Mouse (Mus musculus): ENCODE data around the gene Sema3f. TPM values are rescaled to one million over a fixed set of nuclear protein-coding genes. Genes with fewer than 3 reads are reported as not detected.

The Sema3f gene
- polyA plus RNA-seq, 1 experiment, result 31.8 TPM

DNA sequence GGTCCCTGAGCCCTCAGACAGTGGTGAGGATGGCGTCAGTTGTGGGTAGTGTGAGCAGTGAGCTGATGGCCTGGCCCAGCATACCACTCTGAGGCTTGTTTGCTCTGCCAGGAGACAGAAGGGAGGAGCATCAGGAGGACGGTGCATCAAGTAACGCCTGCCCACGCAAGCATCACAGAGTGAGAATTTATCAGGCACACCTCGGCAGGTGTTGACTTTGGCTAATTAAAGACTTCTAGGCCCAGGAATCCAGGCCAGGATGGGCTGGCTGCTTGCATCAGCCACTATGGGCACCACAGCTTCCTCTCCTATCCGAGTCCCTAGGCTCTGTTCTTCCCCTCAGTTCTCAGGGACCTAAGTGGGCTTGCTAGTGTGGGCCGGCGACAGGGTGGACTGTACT lies 47.9 kb downstream of the Sema3f start:
- no peak for TF ChIP-seq POLR2A (IDR thresholded peaks at IDR 0.05; ENCODE audit: borderline replicate concordance, insufficient read depth, low read length)
- no peak for TF ChIP-seq CTCF (IDR thresholded peaks at IDR 0.05; ENCODE audit: borderline replicate concordance, insufficient read depth, low read depth, low read length)

DNA sequence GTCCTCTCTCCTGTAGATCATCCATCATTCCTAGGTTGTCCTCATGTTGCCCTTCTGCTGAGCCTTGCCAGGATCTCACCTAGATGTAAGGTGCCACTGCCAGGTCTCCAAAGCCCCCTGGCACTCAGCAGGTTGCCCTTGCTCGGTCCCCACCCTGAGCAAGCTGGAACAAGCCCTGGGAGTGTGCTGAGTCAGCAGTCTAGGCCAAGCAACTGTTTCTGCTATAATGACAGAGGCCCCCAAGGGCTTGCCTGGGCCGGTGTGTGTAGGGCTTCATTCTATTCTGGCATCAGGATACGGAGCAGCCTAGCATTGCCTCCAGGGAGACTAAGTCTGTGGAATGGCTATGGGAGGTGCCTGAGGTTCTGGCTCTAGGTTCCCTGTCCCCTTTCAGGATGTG lies 49.5 kb downstream of the Sema3f start:
- H3K27ac ChIP-seq (ENCODE audit: insufficient read depth, low read length), result no peak overlapping the region
- 45% methylated on average over 3 of the region's 3 CpGs for WGBS
- no peak overlapping the region for H3K4me3 ChIP-seq (replicated peaks; ENCODE audit: insufficient read depth, low read depth, low read length)
- no peaks in the 10 kb centered on the region for H3K27me3 ChIP-seq (ENCODE audit: control insufficient read depth, insufficient read depth, low read length)
- no peak for TF ChIP-seq CTCF (IDR thresholded peaks at IDR 0.05; ENCODE audit: borderline replicate concordance, insufficient read depth, low read depth, low read length)
- H3K4me1 ChIP-seq (ENCODE audit: control insufficient read depth, insufficient read depth, low read length), result no peaks in the 10 kb centered on the region
- no peak for DNase-seq

More for the DNA sequence above, 47.9 kb downstream of the Sema3f start:
- Histone ChIP-seq H3K27me3 (ENCODE audit: control insufficient read depth, insufficient read depth, low read length) (no peaks in the 10 kb centered on the region), H3K4me3 (replicated peaks; ENCODE audit: insufficient read depth, low read depth, low read length) (no peak overlapping the region), H3K27ac (ENCODE audit: insufficient read depth, low read length) (no peak overlapping the region), H3K4me1 (ENCODE audit: control insufficient read depth, insufficient read depth, low read length) (no peaks in the 10 kb centered on the region)
- DNase-seq, result no peak
- 72% methylated on average over 8 of the region's 8 CpGs for WGBS

DNA sequence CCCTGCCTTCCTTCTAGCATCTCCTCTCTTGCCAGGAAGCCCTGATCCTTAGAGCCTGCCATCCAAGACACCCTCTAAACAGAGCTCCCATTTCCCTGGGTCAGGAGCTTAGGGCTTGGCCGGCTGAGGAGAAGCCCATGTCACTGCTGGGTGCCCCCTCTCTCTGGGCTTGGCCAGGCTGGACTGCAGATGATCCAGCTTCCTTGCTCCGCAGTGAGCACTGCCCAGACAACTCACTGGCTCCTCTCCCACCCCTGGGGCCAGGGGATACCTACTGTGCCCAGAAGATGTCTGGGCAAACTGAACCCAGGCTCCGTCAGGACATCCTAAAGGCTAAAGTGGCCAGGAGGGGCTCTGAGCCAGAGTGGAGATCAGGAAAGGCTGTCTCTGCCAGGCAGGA lies 50.3 kb downstream of the Sema3f start:
- peak in 1 of 2 experiments; percentile 51 for DNase-seq
- no peak overlapping the region for H3K4me3 ChIP-seq (replicated peaks; ENCODE audit: insufficient read depth, low read depth, low read length)
- TF ChIP-seq POLR2A (IDR thresholded peaks at IDR 0.05; ENCODE audit: borderline replicate concordance, insufficient read depth, low read length), result no peak
- TF ChIP-seq CTCF (IDR thresholded peaks at IDR 0.05; ENCODE audit: borderline replicate concordance, insufficient read depth, low read depth, low read length), result no peak
- WGBS, result 43% methylated on average over 3 of the region's 3 CpGs
- peak overlapping the region; percentile 32; the same call in 1 of the 2 replicates for H3K27ac ChIP-seq (ENCODE audit: insufficient read depth, low read length)
- H3K27me3 ChIP-seq (ENCODE audit: control insufficient read depth, insufficient read depth, low read length), result no peaks in the 10 kb centered on the region
- no peaks in the 10 kb centered on the region for H3K4me1 ChIP-seq (ENCODE audit: control insufficient read depth, insufficient read depth, low read length)

DNA sequence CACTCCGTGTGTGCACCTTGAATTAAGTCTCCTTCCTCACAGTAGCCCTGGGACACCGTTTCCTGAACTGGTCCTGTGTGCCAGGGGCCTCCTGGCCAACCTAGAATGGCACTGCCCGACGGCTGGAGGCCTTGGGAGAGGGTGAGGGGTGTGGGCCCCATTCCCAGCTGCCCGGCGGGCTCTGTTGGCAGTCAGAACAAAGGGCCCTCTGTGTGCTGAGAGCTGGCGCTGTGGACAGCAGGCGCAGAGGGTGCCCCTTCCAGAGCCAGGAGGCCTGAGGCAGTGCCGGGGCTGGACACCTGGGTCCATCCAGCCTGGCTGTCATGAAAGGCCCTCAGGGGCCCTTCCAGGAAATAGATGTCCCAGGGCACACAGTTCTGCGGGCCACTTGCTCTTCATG lies 50.7 kb downstream of the Sema3f start:
- WGBS, result 28% methylated on average over 10 of the region's 10 CpGs
- peak; percentile 34 to 61 for DNase-seq
- Histone ChIP-seq H3K4me3 (replicated peaks; ENCODE audit: insufficient read depth, low read depth, low read length) (no peak overlapping the region), H3K4me1 (ENCODE audit: control insufficient read depth, insufficient read depth, low read length) (no peaks in the 10 kb centered on the region), H3K27me3 (ENCODE audit: control insufficient read depth, insufficient read depth, low read length) (no peaks in the 10 kb centered on the region), H3K27ac (ENCODE audit: insufficient read depth, low read length) (peak overlapping the region; percentile 32; the same call in 1 of the 2 replicates)
- TF ChIP-seq CTCF (IDR thresholded peaks at IDR 0.05; ENCODE audit: borderline replicate concordance, insufficient read depth, low read depth, low read length) (no peak), POLR2A (IDR thresholded peaks at IDR 0.05; ENCODE audit: borderline replicate concordance, insufficient read depth, low read length) (no peak)

DNA sequence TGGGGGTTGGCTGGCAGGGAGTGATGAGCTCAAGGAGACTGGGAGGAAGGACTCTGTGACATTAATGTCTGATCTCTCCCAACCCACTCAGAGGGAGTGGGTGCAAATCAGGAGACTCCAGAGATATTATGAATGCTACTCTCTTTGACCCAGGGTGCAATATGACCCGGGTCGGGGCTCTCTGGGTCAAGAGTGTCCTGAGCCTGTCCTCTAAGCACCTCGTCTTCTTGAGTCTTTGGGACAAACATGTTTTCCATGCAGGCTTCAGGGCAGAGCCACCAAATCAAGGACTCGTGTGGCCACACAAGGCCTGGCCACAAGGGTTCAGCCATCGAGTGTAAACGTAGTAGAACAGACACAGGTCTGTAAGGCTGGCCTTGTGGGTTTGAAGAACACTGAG lies 52.2 kb downstream of the Sema3f start:
- Histone ChIP-seq H3K27ac (ENCODE audit: insufficient read depth, low read length) (no peak overlapping the region), H3K4me3 (replicated peaks; ENCODE audit: insufficient read depth, low read depth, low read length) (no peak overlapping the region), H3K27me3 (ENCODE audit: control insufficient read depth, insufficient read depth, low read length) (no peaks in the 10 kb centered on the region), H3K4me1 (ENCODE audit: control insufficient read depth, insufficient read depth, low read length) (no peaks in the 10 kb centered on the region)
- 93% methylated on average over 6 of the region's 6 CpGs for WGBS
- TF ChIP-seq POLR2A (IDR thresholded peaks at IDR 0.05; ENCODE audit: borderline replicate concordance, insufficient read depth, low read length) (no peak), CTCF (IDR thresholded peaks at IDR 0.05; ENCODE audit: borderline replicate concordance, insufficient read depth, low read depth, low read length) (no peak)
- no peak for DNase-seq

DNA sequence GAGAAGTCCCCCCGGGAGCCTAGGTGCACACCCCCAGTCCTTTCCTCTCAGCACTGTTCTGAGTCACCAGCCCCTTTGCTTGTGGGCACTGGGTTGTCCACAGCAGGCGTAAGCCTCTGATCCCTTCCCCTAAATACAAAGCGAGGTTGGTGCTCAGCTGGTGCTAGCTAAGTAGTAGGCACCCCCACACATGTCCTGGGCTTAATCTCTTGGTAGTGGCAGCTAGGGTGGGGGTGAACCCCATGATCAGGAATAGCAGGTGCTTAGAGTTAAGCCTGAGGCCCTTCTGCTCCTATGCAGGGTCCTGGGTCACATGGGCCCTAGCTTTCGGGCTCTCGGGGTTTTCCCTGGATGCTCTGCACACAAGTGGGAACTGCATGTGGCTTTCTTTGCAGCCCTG lies 53.1 kb downstream of the Sema3f start:
- no peak for DNase-seq
- Histone ChIP-seq H3K4me1 (ENCODE audit: control insufficient read depth, insufficient read depth, low read length) (no peaks in the 10 kb centered on the region), H3K27ac (ENCODE audit: insufficient read depth, low read length) (no peak overlapping the region), H3K27me3 (ENCODE audit: control insufficient read depth, insufficient read depth, low read length) (no peaks in the 10 kb centered on the region), H3K4me3 (replicated peaks; ENCODE audit: insufficient read depth, low read depth, low read length) (no peak overlapping the region)
- TF ChIP-seq POLR2A (IDR thresholded peaks at IDR 0.05; ENCODE audit: borderline replicate concordance, insufficient read depth, low read length) (no peak), CTCF (IDR thresholded peaks at IDR 0.05; ENCODE audit: borderline replicate concordance, insufficient read depth, low read depth, low read length) (no peak)
- 84% methylated on average over 5 of the region's 5 CpGs for WGBS

DNA sequence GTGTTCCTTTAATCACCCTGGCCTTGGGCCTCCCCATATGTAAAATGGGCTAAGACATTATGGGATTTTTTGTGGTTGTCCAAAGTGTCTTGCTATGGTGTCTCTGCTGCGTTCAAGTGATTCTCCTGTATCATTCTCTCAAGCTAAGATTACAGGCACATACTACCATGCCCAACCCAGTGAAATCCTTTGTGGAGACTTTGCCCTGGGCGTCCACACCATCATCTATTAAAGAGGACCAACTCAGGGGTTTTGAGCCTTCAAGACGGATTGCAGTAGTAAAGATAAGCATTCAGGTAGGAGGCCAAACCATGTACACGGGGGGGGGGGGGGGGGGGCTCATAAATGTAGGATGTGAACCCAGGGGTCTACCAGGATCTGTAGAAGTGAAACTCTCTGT lies 55.7 kb downstream of the Sema3f start:
- TF ChIP-seq CTCF (IDR thresholded peaks at IDR 0.05; ENCODE audit: borderline replicate concordance, insufficient read depth, low read depth, low read length) (no peak), POLR2A (IDR thresholded peaks at IDR 0.05; ENCODE audit: borderline replicate concordance, insufficient read depth, low read length) (no peak)
- Histone ChIP-seq H3K4me1 (ENCODE audit: control insufficient read depth, insufficient read depth, low read length) (no peaks in the 10 kb centered on the region), H3K4me3 (replicated peaks; ENCODE audit: insufficient read depth, low read depth, low read length) (no peak overlapping the region), H3K27me3 (ENCODE audit: control insufficient read depth, insufficient read depth, low read length) (no peaks in the 10 kb centered on the region), H3K27ac (ENCODE audit: insufficient read depth, low read length) (no peak overlapping the region)
- WGBS, result 87% methylated on average over 4 of the region's 4 CpGs
- no peak for DNase-seq

DNA sequence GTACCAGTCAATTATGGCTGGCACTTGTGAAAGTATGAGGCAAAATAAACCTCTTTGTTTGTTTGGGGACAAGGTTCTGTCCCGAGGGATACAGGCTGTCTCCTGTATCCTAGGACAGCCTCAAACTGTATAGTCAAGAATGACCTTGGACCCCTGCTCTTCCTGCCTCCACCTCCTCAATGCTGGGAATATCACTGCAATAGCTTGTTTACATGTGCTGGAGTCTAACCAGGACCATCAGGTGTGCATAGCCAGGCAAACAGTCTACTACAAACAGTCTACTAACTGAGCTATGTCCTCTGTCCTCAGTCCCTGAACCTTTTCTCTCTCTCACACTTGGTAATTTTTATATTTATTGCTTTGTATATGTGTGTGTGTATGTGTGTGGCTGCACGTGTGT lies 56.8 kb downstream of the Sema3f start:
- no peaks in the 10 kb centered on the region for H3K4me1 ChIP-seq (ENCODE audit: control insufficient read depth, insufficient read depth, low read length)
- DNase-seq, result no peak
- 84% methylated on average over 2 of the region's 2 CpGs for WGBS
- H3K4me3 ChIP-seq (replicated peaks; ENCODE audit: insufficient read depth, low read depth, low read length), result no peak overlapping the region
- TF ChIP-seq POLR2A (IDR thresholded peaks at IDR 0.05; ENCODE audit: borderline replicate concordance, insufficient read depth, low read length) (no peak), CTCF (IDR thresholded peaks at IDR 0.05; ENCODE audit: borderline replicate concordance, insufficient read depth, low read depth, low read length) (no peak)
- no peak overlapping the region for H3K27ac ChIP-seq (ENCODE audit: insufficient read depth, low read length)
- H3K27me3 ChIP-seq (ENCODE audit: control insufficient read depth, insufficient read depth, low read length), result no peaks in the 10 kb centered on the region
